Mouse (Mus musculus) thymus, postnatal 14 days (tissue): ENCODE results near the gene Bbs9.

ENCODE experiments used
- DNase-seq: peaks from one replicate; pipeline ENCODE4 v3.0.0; 2021

Gene Bbs9

GRCm38 (mm10) chr9:22935645-22936044, 460.1 kb downstream of the Bbs9 start:
- no peak for DNase-seq
